Mouse (Mus musculus) fat pad, adult 2 months (tissue): Measurements from ENCODE around the gene Ppp2r1b.

Source experiments
- DNase-seq: peaks from one replicate; pipeline ENCODE4 v3.0.0-alpha.2; 2011; ENCODE audit warnings: low read depth, low spot score; ENCODE audit errors: extremely low read depth

The Ppp2r1b gene

GRCm38 (mm10) chr9:50835068-50835705, 9.9 kb upstream of the Ppp2r1b start:
- DNase-seq = peak; percentile 87

GRCm38 (mm10) chr9:50836097-50836496, 9.0 kb upstream of the Ppp2r1b start:
- no peak for DNase-seq

DNA sequence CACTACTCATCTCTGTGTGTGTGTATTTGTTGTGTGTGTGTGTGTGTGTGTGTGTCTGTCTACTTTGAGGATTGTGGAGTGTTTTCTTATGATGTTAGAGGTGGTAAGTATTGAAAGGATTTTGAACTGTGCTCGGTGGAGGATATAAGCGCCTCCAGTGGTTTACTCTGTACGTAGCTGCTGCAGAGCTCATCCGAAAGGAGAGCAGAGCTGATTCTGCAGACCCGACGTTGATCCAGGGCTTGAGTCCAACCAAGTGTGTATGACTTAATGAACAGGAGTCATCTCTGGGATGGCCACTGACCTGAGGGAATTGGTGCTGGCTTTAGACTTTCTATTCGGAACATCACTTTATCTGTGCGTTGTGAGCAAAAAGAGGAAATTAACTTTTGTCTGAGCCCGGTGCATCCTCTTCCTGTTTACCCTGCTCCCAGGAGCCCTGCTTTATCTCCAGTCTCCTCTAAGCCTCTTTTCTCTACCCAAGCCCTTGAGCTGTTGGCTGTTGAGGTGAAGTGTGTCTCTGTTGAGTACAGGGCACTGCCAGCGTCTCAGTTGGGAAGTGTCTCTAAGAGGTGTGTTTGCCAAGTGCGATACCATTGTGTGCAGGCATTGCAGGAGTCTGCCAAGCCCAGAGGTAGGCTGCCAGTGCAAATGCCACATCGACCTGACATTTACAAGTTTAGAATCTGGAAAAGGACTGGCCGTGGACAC, 3.9 kb upstream of the Ppp2r1b start:
- peak; percentile 68 for DNase-seq

- peak; percentile 31 for DNase-seq
These were observed 446 bp downstream of the Ppp2r1b start for GRCm38 (mm10) chr9:50845547-50845946.

GRCm38 (mm10) chr9:50847133-50847532, 2.0 kb downstream of the Ppp2r1b start:
- no peak for DNase-seq

DNA sequence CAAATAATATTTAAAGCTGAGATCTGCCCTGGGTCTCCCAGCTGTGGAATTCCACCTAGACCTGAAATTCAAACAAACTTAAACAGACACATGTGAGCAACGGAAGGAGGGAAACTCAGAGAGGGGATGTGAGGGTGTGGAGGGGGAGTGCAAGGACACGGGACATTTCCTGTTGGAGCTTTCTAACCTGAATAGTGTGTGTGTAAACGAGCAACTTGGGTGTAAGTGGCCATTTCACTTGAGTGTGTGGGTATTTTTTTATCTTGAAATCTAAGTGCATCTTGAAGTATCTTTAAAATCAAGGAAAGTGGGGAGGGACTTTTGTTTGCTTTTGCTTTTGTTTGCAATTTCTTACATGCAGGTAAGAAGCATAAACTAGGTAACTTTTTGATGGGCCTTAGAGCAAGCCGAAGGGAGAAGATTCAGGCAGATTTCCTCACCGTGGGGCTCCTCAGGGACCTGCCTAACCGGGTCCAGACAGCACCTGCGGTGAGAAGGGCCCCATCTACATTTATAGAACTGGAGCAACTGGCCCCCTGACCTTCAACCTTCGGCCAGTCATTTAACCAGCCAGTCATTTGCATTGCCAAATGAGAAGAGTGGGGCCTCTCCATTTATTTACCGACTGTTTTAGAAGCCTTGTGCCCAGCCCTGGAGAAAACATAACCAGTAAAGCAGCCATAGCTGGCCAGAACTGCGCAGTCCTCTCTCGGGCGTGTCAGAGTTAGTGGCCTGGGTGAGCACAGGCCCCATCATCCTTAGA, 2.7 kb downstream of the Ppp2r1b start:
- DNase-seq = no peak

GRCm38 (mm10) chr9:50848821-50849220, 3.7 kb downstream of the Ppp2r1b start:
- no peak for DNase-seq

- peak; percentile 74 for DNase-seq
These were observed 4.1 kb downstream of the Ppp2r1b start for GRCm38 (mm10) chr9:50849249-50849648.

DNA sequence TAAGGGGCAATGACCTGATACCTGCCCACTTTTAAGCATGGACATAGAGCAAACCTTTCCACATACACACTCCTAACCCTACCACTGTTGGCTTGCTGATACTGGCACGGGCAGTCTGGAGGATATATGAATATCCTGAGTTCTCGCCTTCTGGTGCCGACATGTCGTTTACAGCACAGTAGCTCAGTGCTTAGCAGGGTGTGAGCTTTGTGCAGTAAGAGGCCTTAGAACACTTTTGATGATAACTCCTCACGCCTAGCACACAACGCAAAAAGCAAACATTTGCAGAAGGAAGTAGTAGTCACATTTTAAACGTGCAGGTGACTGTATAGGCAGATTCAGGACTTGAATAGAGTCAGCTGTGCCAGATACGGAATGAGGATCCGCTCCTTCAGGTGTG, 4.7 kb downstream of the Ppp2r1b start:
- no peak for DNase-seq

DNA sequence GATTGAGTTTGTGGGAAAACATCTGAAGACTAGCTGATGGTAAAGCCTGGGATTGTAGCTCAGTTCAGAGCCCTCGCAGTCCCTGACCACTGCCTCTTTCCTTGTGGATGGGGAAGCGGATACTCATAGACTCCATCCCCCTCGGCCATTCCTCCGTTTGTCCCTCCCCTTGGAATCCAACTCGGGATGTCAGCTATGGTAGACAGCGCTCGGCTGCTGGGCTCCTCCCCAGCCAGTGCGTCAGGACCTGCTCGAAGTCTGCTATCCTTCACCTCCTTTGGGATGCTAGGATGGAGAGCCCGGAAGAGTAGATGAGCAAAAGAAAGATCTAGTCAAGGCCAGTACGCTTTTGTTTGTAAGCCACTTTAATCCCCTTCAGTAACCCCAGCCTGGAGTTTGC, 5.2 kb downstream of the Ppp2r1b start:
- no peak for DNase-seq

GRCm38 (mm10) chr9:50850713-50851112, 5.6 kb downstream of the Ppp2r1b start:
- DNase-seq = no peak

DNA sequence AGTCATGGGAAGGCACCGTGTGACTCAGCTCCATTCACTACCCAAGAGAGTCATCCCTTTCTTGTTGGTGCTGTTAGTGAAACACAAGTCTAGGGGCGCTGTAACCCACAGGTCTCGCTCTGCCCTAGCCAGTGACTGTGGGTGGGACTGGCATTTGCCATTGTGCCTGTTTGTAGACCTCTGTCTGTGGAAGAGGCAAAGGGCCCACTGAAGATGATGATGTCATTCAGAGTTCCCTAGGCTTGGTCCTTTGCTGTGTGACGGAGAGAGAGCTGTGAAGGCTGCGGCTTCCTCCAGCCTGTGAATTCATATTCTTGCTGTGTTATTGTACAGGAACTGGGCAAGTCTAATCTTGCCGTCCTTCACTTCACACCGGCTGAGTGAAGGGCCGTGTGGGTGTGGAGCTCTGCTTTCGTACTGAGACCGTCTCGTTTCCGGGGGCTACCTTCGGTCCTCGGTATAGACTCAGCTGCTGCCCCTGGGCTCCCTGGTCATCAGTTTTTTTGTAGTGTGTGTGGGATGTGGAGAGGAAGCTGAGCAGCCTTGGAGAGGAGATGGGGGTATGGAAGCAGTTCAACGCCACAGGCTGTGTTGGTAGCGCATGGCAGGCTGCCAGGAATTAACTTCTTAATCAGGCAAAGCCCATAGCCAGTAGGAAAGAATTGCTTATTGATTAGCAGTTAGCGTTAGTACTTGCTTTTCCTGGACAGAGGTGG, 7.7 kb downstream of the Ppp2r1b start:
- no peak for DNase-seq

DNA sequence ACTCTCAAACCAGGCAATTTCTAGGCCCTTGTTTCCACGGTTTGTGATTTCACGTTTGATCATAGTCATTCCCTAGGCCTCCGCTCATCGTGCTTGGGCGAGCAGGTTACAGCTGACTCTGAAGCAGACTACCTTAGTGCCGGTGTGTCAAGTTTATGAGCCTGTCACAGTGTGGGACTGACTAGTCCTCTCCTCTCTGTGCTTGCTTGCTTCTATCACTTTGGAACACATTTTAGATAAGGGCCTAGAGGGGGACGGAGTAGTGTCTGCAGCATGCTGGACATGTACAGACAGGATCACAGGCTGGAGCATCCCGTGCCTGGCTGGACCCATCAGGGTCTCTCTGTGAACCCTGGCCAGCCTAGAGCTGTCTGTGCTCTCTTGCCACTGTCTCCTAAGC, 9.3 kb downstream of the Ppp2r1b start:
- no peak for DNase-seq

DNA sequence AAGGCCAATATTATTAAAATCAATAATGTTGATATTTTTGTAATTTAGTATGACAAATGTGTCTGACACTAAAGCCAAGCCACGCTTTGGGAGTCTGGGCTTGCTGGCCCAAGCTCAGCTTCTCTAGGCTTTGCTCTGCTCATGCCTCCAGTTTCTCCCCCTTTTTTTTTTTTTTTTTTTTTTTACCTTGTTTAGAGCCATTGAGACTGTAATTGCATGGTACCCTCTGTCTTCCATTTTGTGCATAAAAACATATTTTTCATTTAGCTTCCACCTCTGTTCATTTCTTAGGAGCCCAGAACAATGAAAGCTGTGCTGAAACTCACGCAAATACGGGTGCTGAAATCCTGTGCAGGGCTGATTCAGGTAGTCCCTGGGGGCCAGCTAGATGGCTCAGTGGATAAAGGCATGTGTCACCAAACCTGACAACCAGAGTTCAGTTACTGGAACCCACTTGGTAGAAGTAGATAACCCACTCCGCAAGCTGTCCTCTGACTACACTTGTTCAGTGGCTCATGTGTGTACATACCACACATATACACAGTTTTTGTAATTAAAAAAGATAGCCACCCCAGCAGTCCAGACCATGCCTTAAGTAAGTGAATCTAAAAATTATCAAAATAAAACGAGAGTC, 10.1 kb downstream of the Ppp2r1b start:
- no peak for DNase-seq

DNA sequence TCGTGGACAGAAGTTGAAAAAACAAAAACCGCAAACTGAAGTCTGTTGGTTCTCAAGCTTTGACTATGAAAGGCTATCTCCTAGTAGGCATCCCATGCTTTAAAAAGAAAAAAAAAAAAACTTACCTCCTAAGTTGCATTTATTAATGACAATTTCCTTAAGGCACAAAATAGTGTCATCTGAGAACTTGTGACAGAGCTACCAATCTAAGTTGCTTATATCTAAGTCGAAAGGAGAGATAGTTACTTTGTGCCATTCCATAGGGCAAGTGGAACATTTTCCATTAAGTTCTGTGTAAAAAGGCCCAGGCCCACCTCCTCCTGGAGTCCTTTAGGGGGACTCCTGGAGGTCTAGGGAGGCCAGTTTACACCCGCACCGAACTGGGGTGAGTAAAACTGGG, 10.7 kb downstream of the Ppp2r1b start:
- no peak for DNase-seq

- DNase-seq = no peak
These were observed 11.4 kb downstream of the Ppp2r1b start for GRCm38 (mm10) chr9:50856341-50857081.

DNA sequence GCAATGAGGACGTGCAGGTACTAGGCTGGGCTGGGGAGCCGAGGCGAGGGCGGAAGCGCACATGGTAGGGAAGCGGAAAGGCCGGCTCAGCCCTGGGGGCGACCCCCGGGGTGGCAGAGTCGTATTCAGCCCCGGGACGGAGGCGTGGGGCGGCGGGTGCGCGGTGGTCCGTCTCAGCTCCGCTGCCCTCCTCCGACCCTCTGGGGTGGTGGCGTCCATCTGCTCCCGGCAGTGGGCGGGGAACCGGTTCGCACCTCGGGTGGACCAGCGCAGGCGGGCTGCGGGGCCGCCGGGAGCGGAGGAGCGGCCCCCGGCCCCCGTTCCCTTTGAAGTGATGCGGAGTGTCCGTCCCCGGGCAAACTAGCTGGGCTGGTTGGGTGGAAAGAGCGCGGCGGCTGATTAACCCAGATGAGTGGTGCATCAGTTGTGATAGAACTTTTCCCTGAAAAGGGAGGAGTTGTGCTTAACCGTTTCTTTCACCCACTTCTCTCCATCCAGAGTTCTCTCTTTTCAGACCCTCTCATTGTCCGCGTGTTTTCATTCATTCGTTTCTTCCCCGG, 12.1 kb downstream of the Ppp2r1b start:
- no peak for DNase-seq

DNA sequence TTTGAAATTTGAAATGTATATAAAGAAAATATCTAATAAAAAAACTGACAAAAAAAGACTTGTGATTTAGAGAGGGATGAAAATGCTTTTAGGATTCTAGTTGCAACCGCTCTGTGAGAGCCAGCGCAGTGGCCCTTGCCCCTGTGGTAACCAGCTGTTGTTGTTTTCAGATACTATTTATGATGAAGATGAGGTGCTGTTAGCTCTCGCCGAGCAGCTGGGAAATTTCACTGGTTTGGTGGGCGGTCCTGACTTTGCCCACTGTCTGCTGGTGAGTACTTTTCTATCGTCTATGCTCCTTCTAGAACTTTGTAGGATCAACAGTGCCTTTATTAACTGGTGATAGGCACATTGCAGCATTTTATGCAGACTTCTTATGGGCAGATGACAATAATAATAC, 13.6 kb downstream of the Ppp2r1b start:
- no peak for DNase-seq

GRCm38 (mm10) chr9:50861119-50861839, 16.2 kb downstream of the Ppp2r1b start:
- no peak for DNase-seq
